Mouse (Mus musculus) liver, embryonic 11.5 days (tissue): ENCODE results near the gene Prr3. TPM values are rescaled to one million over a fixed set of nuclear protein-coding genes. Genes with fewer than 3 reads are reported as not detected.
"Not testable (repeated sequence)": the region's sequence is repeated elsewhere in the genome, so short reads cannot be mapped to it uniquely, and the experiment has no call there.

ENCODE experiments used
- ATAC-seq: fragments of 200-750 bp; cut with Nextera tagmentation; replicated peaks from 2 replicates; pipeline ENCODE4 v1.8.0; 2017; ENCODE audit warnings: moderate number of reproducible peaks, mild to moderate bottlenecking, moderate TSS enrichment, moderate library complexity; ENCODE audit not compliant: low FRiP score
- DNase-seq: peaks from one replicate; pipeline ENCODE4 v3.0.0-alpha.2; 2017; ENCODE audit warnings: low spot score
- H3K27ac ChIP-seq: fragments of 300-500 bp; sonication (generic); 2 replicates; pipeline ENCODE4 v1.5.1; 2014; ENCODE audit warnings: mild to moderate bottlenecking, low read depth, low read length, control low read depth
- H3K27me3 ChIP-seq: fragments of 300-500 bp; sonication (generic); replicated peaks from 2 replicates; pipeline ENCODE4 v1.6.1; 2014; ENCODE audit warnings: low read length, mixed read lengths; ENCODE audit not compliant: control insufficient read depth, insufficient read depth
- H3K36me3 ChIP-seq: fragments of 300-500 bp; sonication (generic); 2 replicates; pipeline ENCODE4 v1.6.1; 2014; ENCODE audit warnings: mild to moderate bottlenecking, low read length, moderate library complexity, mixed read lengths; ENCODE audit not compliant: control insufficient read depth, insufficient read depth
- H3K4me1 ChIP-seq: fragments of 300-500 bp; sonication (generic); replicated peaks from 2 replicates; pipeline ENCODE4 v1.6.1; 2014; ENCODE audit warnings: low read length, mixed read lengths; ENCODE audit not compliant: control insufficient read depth, insufficient read depth
- H3K4me2 ChIP-seq: fragments of 300-500 bp; sonication (generic); 2 replicates; pipeline ENCODE4 v1.6.1; 2014; ENCODE audit warnings: mild to moderate bottlenecking, control low read depth, moderate library complexity
- H3K4me3 ChIP-seq: fragments of 300-500 bp; sonication (generic); 2 replicates; pipeline ENCODE4 v1.5.1; 2014; ENCODE audit warnings: low read depth, low read length, control low read depth
- H3K9ac ChIP-seq: fragments of 300-500 bp; sonication (generic); 2 replicates; pipeline ENCODE4 v1.6.1; 2014; ENCODE audit warnings: low read depth, low read length, control low read depth
- H3K9me3 ChIP-seq: fragments of 300-500 bp; sonication (generic); 2 replicates; pipeline ENCODE4 v1.6.1; 2016; ENCODE audit warnings: low read length, inconsistent platforms, mixed read lengths; ENCODE audit not compliant: control insufficient read depth
- WGBS: fragments of 180-500 bp; shearing (Covaris S2); extraction: QIAGEN DNeasy Blood & Tissue Kit; methylation state at CpG from one replicate; pipeline ENCODE4 v1.1.7; 2014; 5-methylcytosine and 5-hydroxymethylcytosine counted together
- microRNA counts: library from miRNA; unstranded; fragments of <30 nt; microRNA quantifications from one replicate; lab custom pipeline; 2015
- microRNA-seq: library from miRNA; unstranded; fragments of <30 nt; microRNA quantifications from one replicate; pipeline ENCODE4, GENCODE M21; 2017; ENCODE audit warnings: borderline number of aligned reads
- polyA plus RNA-seq: library from polyadenylated mRNA; unstranded; fragments of >200 nt; fragmentation: Nextera tagmentation; extraction: Ambion mirVana; gene quantifications from 2 replicates; pipeline ENCODE4 v1.2.1, GENCODE M21; 2014

Gene Prr3
- polyA plus RNA-seq, 1 experiment from 2014 or later = 22.0 TPM

DNA sequence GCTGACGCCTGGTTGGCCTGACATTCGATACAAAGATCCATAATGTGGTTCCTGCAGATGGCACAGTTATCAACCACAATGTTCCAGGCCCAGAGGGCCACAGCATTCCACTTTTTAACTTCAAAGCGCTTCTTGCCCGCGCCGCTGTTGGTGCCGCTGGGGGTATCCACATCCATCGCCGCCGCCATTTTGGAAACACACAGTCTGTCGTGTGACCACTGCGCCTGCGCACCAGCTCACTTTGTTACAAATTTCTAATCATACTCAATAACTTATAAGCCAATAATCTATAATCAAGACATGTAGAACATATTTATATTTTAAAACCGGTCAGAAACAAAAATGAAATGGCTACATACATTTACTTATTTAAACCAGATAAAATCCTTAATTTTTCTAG is 44.3 kb downstream of the Prr3 start:
- WGBS = 85% methylated on average over 14 of the region's 14 CpGs
- H3K27ac ChIP-seq, H3K4me1 ChIP-seq, H3K4me3 ChIP-seq, ATAC-seq, H3K9me3 ChIP-seq, H3K9ac ChIP-seq, H3K27me3 ChIP-seq, DNase-seq, H3K36me3 ChIP-seq, H3K4me2 ChIP-seq: not testable (repeated sequence)

DNA sequence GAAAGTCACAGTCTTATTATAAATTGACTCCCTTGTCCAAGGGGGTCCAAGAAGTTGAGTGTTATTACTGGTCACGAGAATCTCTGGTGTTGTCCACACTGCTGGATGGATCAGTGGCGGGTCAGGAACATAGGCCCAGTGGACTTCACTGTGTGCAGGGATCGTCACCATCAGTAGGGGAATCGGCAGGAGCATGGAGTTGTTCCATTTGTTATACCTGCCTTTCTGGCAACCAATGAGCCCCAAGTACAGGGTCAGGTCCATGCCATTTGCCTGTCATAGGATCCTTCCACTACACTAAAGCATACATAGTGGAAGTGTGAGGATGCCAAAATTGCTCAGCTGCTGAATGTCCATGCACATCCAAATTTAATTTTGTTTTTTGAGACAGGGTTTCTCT is 47.4 kb downstream of the Prr3 start:
- 88% methylated on average over 4 of the region's 4 CpGs for WGBS
- DNase-seq (no peak), ATAC-seq (no peak)
- H3K4me2 ChIP-seq = no peak overlapping the region
- peaks cover 5% of the 10 kb centered on the region for H3K4me1 ChIP-seq
- H3K36me3 ChIP-seq = peaks cover 34% of the 10 kb centered on the region
- no peak overlapping the region for H3K4me3 ChIP-seq
- H3K9ac ChIP-seq = no peak overlapping the region
- H3K9me3 ChIP-seq = no peaks in the 10 kb centered on the region
- H3K27me3 ChIP-seq = no peaks in the 10 kb centered on the region
- no peak overlapping the region for H3K27ac ChIP-seq

DNA sequence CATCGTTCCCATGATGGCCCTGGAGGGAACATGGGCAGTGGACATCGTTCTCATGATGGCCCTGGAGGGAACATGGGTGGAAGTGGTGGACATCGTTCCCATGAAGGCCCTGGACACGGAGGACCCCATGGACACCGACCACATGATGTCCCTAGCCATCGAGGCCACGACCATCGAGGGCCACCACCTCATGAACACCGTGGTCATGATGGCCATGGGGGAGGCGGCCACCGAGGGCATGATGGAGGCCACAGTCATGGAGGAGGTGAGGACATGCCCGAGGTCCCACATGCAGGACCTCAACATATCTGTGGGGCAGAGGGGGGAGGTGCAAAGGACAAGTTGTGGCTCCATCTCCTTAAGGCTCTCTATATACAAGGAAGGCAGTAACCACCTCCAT is 49.4 kb downstream of the Prr3 start:
- Histone ChIP-seq H3K27ac (no peak overlapping the region), H3K36me3 (peaks cover 49% of the 10 kb centered on the region), H3K4me3 (no peak overlapping the region), H3K4me1 (peaks cover 19% of the 10 kb centered on the region), H3K9ac (no peak overlapping the region), H3K9me3 (no peaks in the 10 kb centered on the region), H3K27me3 (no peaks in the 10 kb centered on the region), H3K4me2 (no peak overlapping the region)
- WGBS = 95% methylated on average over 12 of the region's 12 CpGs
- DNase-seq (no peak), ATAC-seq (no peak)

DNA sequence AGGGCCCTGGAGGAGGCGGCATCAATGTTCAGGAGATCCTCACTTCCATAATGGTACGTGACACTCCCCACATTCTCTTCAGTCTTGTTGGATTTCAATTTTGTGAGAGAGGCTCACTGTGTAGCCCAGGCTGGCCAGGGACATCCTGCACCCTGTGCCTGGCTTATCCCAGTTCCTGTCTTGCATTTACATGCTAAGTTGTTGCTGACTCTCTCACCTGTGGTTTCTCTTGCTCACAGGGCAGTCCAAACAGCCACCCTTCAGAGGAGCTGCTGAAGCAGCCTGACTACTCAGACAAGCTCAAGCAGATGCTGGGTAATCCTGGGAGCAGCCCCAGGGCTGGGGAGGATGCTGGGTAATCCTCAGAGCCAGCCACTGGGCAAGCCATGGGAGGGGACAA is 50.5 kb downstream of the Prr3 start:
- Histone ChIP-seq H3K4me1 (peaks cover 27% of the 10 kb centered on the region), H3K9ac (no peak overlapping the region), H3K4me3 (no peak overlapping the region), H3K4me2 (no peak overlapping the region), H3K9me3 (no peaks in the 10 kb centered on the region), H3K36me3 (peaks cover 52% of the 10 kb centered on the region), H3K27ac (no peak overlapping the region), H3K27me3 (no peaks in the 10 kb centered on the region)
- 85% methylated on average over 2 of the region's 2 CpGs for WGBS
- DNase-seq (no peak), ATAC-seq (no peak)

DNA sequence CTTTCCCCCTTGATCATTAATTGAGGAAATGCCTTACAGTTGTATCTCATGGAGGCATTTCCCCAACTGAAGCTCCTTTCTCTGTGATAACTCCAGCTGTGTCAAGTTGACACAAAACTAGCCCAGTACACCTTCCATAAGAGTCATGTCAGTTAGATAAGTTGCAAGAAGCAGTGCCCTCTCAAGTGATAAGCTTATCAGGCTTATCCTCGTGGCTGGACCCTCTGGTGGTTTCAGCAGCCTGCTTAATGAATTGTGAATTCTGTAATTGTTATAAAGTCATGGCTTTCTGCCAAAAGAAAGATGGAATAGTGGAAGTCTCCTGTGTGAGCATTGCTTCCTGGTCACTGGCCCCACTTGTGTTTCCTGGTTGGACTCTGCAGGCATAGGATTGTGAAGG is 52.6 kb downstream of the Prr3 start:
- Histone ChIP-seq H3K9me3 (no peaks in the 10 kb centered on the region), H3K36me3 (peaks cover 60% of the 10 kb centered on the region), H3K4me3 (no peak overlapping the region), H3K4me1 (peaks cover 29% of the 10 kb centered on the region), H3K9ac (peak overlapping the region; percentile 44; the same call in 1 of the 2 replicates), H3K27me3 (no peaks in the 10 kb centered on the region), H3K4me2 (peak overlapping the region; percentile 32), H3K27ac (peak overlapping the region; percentile 73)
- DNase-seq = no peak
- peak; percentile 87 for ATAC-seq
- 16% methylated on average over 1 of the region's 1 CpGs for WGBS

DNA sequence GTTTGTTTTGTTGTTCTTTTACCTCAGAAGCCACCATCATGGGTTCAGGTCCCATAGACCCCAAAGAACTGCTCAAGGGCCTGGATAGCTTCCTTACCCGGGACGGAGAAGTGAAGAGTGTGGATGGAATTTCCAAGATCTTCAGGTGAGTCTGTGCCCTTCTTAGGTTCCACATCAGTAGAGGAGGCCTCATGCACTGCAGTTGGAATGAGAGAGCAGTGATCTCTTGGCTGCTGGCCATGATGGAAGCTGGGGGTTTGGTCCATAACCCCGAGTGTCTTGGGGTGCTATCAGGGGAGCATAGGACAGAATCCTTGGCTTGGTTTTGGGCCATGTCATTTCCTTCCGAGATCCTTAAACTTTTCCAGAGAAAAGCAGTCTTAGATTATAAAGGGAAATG is 56.8 kb downstream of the Prr3 start:
- H3K9me3 ChIP-seq = no peaks in the 10 kb centered on the region
- H3K4me2 ChIP-seq = no peak overlapping the region
- no peaks in the 10 kb centered on the region for H3K27me3 ChIP-seq
- DNase-seq (no peak), ATAC-seq (no peak)
- H3K36me3 ChIP-seq = peaks cover 32% of the 10 kb centered on the region
- peaks cover 44% of the 10 kb centered on the region for H3K4me1 ChIP-seq
- 89% methylated on average over 4 of the region's 4 CpGs for WGBS
- no peak overlapping the region for H3K9ac ChIP-seq
- no peak overlapping the region for H3K27ac ChIP-seq
- H3K4me3 ChIP-seq = no peak overlapping the region

DNA sequence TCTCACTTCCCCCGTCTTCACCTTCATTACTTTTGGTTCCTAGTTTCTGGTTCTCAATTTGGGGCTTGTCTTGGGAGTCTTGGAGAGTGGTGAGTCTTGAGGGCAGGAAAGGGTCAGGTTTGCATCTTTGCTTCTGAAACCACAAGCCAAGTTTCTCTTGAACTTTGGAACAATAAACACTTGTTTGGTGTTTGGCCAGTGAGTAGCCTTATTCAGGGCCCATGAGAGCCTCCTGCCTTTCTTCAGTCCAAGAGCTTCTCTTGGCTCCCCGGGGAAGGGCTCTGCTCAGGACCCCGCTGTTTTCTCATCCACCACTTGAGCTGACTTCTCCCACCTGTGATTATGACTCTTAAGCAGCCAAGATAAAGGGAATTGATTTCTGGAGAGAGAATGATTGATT is 57.5 kb downstream of the Prr3 start:
- Histone ChIP-seq H3K4me2 (no peak overlapping the region), H3K27me3 (no peaks in the 10 kb centered on the region), H3K9me3 (no peaks in the 10 kb centered on the region), H3K27ac (no peak overlapping the region), H3K4me3 (no peak overlapping the region), H3K4me1 (peaks cover 39% of the 10 kb centered on the region), H3K9ac (no peak overlapping the region), H3K36me3 (peaks cover 25% of the 10 kb centered on the region)
- WGBS = 91% methylated on average over 3 of the region's 3 CpGs
- no peak for ATAC-seq
- DNase-seq = no peak

MicroRNAs within 50 kb of the gene (microRNA counts, 519-probe panel; counts per million panel counts)
- not detected for microRNA mmu-miR-877 (lab: Ali Mortazavi, UCI)

Small RNAs within 50 kb of the gene (microRNA-seq; reads per million reads assigned to microRNA genes)
- gene Mir877 = 238 reads per million, percentile 58 among the genes with 10 or more reads in this experiment

Other genes starting within 250 kb of the Prr3 start
- 9.4 and 9.9 TPM in 2 replicates for gene Ier3, start 158.6 kb downstream of the Prr3 start, polyA plus RNA-seq
- gene Flot1, start 157.0 kb downstream of the Prr3 start, polyA plus RNA-seq = 59.3 and 67.8 TPM in 2 replicates
- gene Tubb5, start 141.9 kb downstream of the Prr3 start, polyA plus RNA-seq = 843 and 854 TPM in 2 replicates
- gene Mdc1, start 138.7 kb downstream of the Prr3 start, polyA plus RNA-seq = 19.6 and 23.3 TPM in 2 replicates
- 40.9 and 45.4 TPM in 2 replicates for gene Nrm, start 118.9 kb downstream of the Prr3 start, polyA plus RNA-seq
- 22.0 and 23.1 TPM in 2 replicates for gene Ppp1r18, start 114.6 kb downstream of the Prr3 start, polyA plus RNA-seq
- gene Dhx16, start 100.4 kb downstream of the Prr3 start, polyA plus RNA-seq = 69.1 and 70.4 TPM in 2 replicates
- gene 2310061I04Rik, start 82.8 kb downstream of the Prr3 start, polyA plus RNA-seq = 33.7 and 34.0 TPM in 2 replicates
- gene Atat1, start 70.2 kb downstream of the Prr3 start, polyA plus RNA-seq = 39.5 and 40.0 TPM in 2 replicates
- gene Mrps18b, start 63.8 kb downstream of the Prr3 start, polyA plus RNA-seq = 167 and 172 TPM in 2 replicates
- gene Ppp1r10, start 63.8 kb downstream of the Prr3 start, polyA plus RNA-seq = 35.4 and 39.7 TPM in 2 replicates
- 132 and 134 TPM in 2 replicates for gene Abcf1, start 10.5 kb downstream of the Prr3 start, polyA plus RNA-seq
- gene Gnl1, start 385 bp downstream of the Prr3 start, polyA plus RNA-seq = 33.7 and 35.6 TPM in 2 replicates
- gene H2-T24, start 40.3 kb upstream of the Prr3 start, polyA plus RNA-seq = 3.1 and 3.5 TPM in 2 replicates
- 15.9 and 16.1 TPM in 2 replicates for gene H2-T23, start 52.6 kb upstream of the Prr3 start, polyA plus RNA-seq
- 9.5 and 10.2 TPM in 2 replicates for gene H2-T22, start 62.5 kb upstream of the Prr3 start, polyA plus RNA-seq
- gene Gm6034, start 62.7 kb upstream of the Prr3 start, polyA plus RNA-seq = not detected in 2 replicates
- not detected in 2 replicates for gene Gm11127, start 78.1 kb upstream of the Prr3 start, polyA plus RNA-seq
- not detected in 2 replicates for gene Gm19684, start 141.4 kb upstream of the Prr3 start, polyA plus RNA-seq
- gene Gm7030, start 149.2 kb upstream of the Prr3 start, polyA plus RNA-seq = not detected in 2 replicates
- 0.25 and 0.31 TPM in 2 replicates for gene Gm8909, start 188.3 kb upstream of the Prr3 start, polyA plus RNA-seq
- not detected in 2 replicates for gene H2-T3, start 210.1 kb upstream of the Prr3 start, polyA plus RNA-seq